Mouse (Mus musculus): Measurements from ENCODE around the gene Nmnat3. TPM values are rescaled to one million over a fixed set of nuclear protein-coding genes. Genes with fewer than 3 reads are reported as not detected.

Gene Nmnat3
- 1 to 10 TPM; 1.9 to 4.9 TPM for total RNA-seq (2023)

GRCm38 (mm10) chr9:98287135-98287534, at the start of gene Nmnat3:
Nmnat3 (plus strand) TSS chr9:98287435.

GRCm38 (mm10) chr9:98422656-98423055, 135.4 kb downstream of the Nmnat3 start, which contains the start of gene Rbp1:
Rbp1 (plus strand) TSS chr9:98422961.

Other genes starting within 250 kb of the Nmnat3 start
- gene Rbp1, start 135.5 kb downstream of the Nmnat3 start, total RNA-seq (2023), result under 1 TPM in 1 of 2 experiments, not detected in 1; 0.18 TPM
- gene Rbp2, start 198.7 kb downstream of the Nmnat3 start, total RNA-seq (2023), result not detected